Mouse (Mus musculus) lung, embryonic 14.5 days (tissue): ENCODE data around the gene Tmem145. TPM values are rescaled to one million over a fixed set of nuclear protein-coding genes. Genes with fewer than 3 reads are reported as not detected.

Experiments used
- ATAC-seq: fragments of 200-750 bp; cut with Nextera tagmentation; 2 replicates; pipeline ENCODE4 v1.8.0; 2017; ENCODE audit warnings: mild to moderate bottlenecking, moderate TSS enrichment, moderate library complexity; ENCODE audit not compliant: insufficient read depth
- DNase-seq: peaks from one replicate; pipeline ENCODE4 v3.0.0-alpha.2; 2015
- H3K27ac ChIP-seq: fragments of 300-500 bp; sonication (generic); 2 replicates; pipeline ENCODE4 v1.5.1; 2014; ENCODE audit warnings: low read depth, mild to moderate bottlenecking, moderate library complexity
- H3K27me3 ChIP-seq: fragments of 300-500 bp; sonication (generic); 2 replicates; pipeline ENCODE4 v1.6.1; 2014; ENCODE audit warnings: low read length, control low read depth; ENCODE audit not compliant: insufficient read depth
- H3K36me3 ChIP-seq: fragments of 300-500 bp; sonication (generic); 2 replicates; pipeline ENCODE4 v1.6.1; 2014; ENCODE audit warnings: control low read depth; ENCODE audit not compliant: insufficient read depth
- H3K4me1 ChIP-seq: fragments of 300-500 bp; sonication (generic); 2 replicates; pipeline ENCODE4 v1.6.1; 2014; ENCODE audit warnings: antibody characterized with exemption, control low read depth; ENCODE audit not compliant: insufficient read depth
- H3K4me2 ChIP-seq: fragments of 300-500 bp; sonication (generic); 2 replicates; pipeline ENCODE4 v1.6.1; 2014; ENCODE audit warnings: mild to moderate bottlenecking
- H3K4me3 ChIP-seq: fragments of 300-500 bp; sonication (generic); 2 replicates; pipeline ENCODE4 v1.5.1; 2014; ENCODE audit warnings: low read depth, low read length
- H3K9ac ChIP-seq: fragments of 300-500 bp; sonication (generic); 2 replicates; pipeline ENCODE4 v1.6.1; 2014
- H3K9me3 ChIP-seq: fragments of 300-500 bp; sonication (generic); 2 replicates; pipeline ENCODE4 v1.6.1; 2016; ENCODE audit warnings: low read depth, low read length, control low read depth
- CTCF ChIP-seq: IDR thresholded peaks from 2 replicates; pipeline ENCODE4 v1.5.1; 2016; ENCODE audit warnings: antibody characterized with exemption, low read depth
- WGBS: fragments of 180-500 bp; shearing (Covaris S2); extraction: QIAGEN DNeasy Blood & Tissue Kit; methylation state at CpG from one replicate; pipeline ENCODE4 v1.1.7; 2014; 5-methylcytosine and 5-hydroxymethylcytosine counted together
- polyA plus RNA-seq: library from polyadenylated mRNA; unstranded; fragments of >200 nt; fragmentation: Nextera tagmentation; extraction: Ambion mirVana; gene quantifications from 2 replicates; pipeline ENCODE4 v1.2.1, GENCODE M21; 2014

Tmem145 gene
- polyA plus RNA-seq, 1 experiment from 2014 or later: 0.25 TPM

DNA sequence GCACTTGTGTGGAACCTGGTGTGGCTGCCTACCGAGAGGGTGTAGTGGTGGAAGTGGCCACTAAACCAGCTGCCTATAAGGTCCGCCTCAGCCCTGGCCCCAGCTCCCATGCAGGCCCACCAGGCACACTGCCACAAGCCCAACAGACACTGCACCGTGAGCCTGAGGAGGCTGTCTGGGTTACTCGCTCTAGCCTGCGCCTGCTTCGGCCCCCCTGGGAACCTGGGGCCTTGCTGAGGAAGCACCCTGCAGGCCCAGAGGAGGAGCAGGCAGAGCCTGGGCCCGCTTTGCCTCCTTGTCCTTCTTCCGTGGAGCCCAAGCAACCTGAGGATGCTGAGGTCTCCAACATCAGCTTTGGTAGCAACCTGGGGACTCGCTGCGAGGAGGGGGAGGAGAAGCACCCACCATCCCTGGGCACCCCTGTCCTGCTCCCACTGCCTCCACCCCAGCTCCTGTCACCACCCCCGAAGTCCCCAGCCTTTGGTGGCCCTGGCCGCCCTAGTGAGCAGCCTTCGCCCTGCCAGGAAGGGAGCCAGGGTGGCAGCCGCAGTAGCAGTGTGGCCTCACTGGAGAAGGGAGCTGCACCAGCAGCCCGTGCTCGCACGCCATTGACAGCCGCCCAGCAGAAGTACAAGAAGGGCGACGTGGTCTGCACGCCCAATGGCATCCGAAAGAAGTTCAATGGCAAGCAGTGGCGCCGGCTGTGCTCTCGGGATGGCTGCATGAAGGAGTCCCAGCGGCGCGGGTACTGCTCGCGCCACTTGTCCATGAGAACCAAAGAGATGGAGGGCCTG lies 34.1 kb upstream of the Tmem145 start:
- Histone ChIP-seq H3K4me2 (no peak overlapping the region), H3K9ac (no peak overlapping the region), H3K27ac (no peak overlapping the region), H3K27me3 (no peaks in the 10 kb centered on the region), H3K9me3 (no peaks in the 10 kb centered on the region), H3K36me3 (peaks cover 27% of the 10 kb centered on the region; the same call in 1 of the 2 replicates), H3K4me1 (peaks cover 9% of the 10 kb centered on the region; the same call in 1 of the 2 replicates), H3K4me3 (no peak overlapping the region)
- no peak for ATAC-seq
- WGBS: 83% methylated on average over 30 of the region's 30 CpGs
- no peak for DNase-seq
- TF ChIP-seq CTCF: no peak

DNA sequence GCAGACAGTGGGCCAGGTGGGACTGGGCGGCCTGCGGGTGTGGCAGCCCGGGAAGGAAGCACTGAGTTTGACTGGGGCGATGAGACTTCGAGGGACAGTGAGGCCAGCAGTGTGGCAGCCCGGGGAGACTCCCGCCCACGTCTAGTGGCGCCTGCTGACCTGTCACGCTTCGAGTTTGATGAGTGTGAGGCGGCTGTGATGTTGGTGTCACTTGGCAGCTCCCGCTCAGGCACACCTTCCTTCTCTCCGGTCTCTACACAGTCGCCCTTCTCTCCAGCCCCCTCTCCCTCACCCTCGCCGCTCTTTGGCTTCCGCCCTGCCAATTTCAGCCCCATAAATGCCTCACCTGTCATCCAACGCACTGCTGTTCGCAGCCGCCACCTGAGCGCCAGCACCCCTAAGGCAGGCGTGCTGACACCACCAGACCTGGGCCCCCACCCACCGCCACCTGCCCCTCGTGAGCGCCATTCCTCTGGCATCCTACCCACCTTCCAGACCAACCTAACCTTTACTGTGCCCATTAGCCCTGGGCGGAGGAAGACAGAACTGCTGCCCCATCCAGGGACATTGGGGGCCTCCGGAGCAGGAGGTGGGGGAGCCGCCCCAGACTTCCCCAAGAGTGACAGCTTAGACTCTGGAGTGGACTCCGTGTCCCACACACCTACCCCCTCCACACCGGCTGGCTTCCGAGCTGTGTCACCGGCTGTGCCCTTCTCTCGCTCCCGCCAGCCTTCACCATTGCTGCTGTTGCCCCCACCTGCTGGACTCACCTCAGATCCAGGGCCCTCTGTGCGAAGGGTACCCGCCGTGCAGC lies 33.3 kb upstream of the Tmem145 start:
- WGBS: 80% methylated on average over 38 of the region's 38 CpGs

DNA sequence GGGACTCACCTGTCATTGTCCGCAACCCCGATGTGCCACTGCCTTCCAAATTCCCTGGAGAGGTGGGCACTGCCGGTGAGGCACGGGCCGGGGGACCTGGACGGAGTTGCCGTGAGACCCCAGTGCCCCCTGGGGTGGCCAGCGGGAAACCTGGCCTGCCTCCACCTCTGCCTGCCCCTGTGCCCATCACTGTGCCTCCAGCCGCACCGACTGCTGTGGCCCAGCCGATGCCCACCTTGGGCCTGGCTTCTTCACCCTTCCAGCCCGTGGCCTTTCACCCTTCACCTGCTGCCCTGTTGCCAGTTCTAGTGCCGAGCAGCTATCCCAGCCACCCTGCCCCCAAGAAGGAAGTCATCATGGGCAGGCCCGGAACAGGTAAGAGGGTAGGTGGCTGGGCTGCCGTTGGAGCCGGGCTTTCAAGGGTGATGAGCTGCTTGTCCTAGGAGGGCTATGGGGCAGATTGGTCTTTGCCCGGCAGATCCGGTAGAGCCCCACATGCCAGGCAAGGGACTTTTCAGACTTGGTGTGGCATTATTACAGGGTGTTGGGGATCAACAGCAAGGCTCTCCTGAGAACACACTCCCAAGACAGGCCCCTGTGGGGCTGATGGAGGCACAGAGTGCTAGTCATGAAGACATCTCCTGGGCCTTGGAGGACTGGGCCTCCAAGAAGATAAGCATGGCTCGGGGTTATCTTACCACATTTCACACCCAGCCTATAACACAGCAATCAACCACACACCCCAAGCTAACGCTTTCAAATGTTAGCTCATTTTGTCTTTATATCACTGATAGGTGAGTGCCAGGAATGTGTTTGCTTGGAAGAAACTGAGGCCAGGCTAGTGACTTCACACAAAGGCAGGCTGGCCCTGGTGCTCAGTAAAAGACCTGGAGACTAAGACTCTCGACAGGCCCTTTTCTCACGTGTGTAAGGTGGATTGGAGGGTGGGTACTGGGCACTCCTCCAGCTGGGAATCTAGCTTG lies 32.4 kb upstream of the Tmem145 start:
- WGBS: 82% methylated on average over 22 of the region's 22 CpGs
- Histone ChIP-seq H3K4me3 (no peak overlapping the region), H3K9ac (no peak overlapping the region), H3K27ac (peak overlapping the region; percentile 46; the same call in 1 of the 2 replicates), H3K4me1 (peaks cover 7% of the 10 kb centered on the region; the same call in 1 of the 2 replicates), H3K27me3 (no peaks in the 10 kb centered on the region), H3K4me2 (no peak overlapping the region), H3K9me3 (no peaks in the 10 kb centered on the region), H3K36me3 (peaks cover 27% of the 10 kb centered on the region; the same call in 1 of the 2 replicates)
- ATAC-seq (no peak), DNase-seq (no peak)
- TF ChIP-seq CTCF: no peak

More for the DNA sequence above, 33.3 kb upstream of the Tmem145 start:
- H3K9me3 ChIP-seq: no peaks in the 10 kb centered on the region
- no peak overlapping the region for H3K27ac ChIP-seq
- no peak overlapping the region for H3K4me2 ChIP-seq
- H3K9ac ChIP-seq: no peak overlapping the region
- no peak overlapping the region for H3K4me3 ChIP-seq
- no peaks in the 10 kb centered on the region for H3K27me3 ChIP-seq
- DNase-seq (no peak), ATAC-seq (no peak)
- H3K36me3 ChIP-seq: peaks cover 27% of the 10 kb centered on the region; the same call in 1 of the 2 replicates
- H3K4me1 ChIP-seq: peaks cover 7% of the 10 kb centered on the region; the same call in 1 of the 2 replicates
- TF ChIP-seq CTCF: no peak

DNA sequence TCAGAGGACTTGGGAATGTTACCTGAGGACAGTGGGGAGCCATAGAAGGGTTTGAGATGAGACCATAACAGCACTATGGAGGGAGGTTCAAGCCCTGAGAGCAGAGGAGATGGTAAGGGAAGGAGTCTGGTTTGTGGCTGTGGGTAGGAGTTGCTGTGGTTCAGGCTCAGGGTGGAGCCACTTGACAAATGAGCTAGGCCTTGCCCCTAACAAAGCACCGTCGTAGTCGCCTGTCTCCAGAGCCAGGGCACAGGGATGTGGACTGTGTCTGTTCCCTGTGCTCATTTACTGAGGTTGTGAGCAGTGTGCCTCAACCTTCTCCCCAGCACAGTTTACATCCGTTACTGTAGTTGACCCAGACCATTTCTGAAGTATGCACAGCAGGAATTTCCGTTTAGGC lies 31.3 kb upstream of the Tmem145 start:
- WGBS: 27% methylated on average over 5 of the region's 5 CpGs
- TF ChIP-seq CTCF: no peak
- Histone ChIP-seq H3K4me1 (peaks cover 3% of the 10 kb centered on the region; the same call in 1 of the 2 replicates), H3K9ac (peak overlapping the region; percentile 9), H3K36me3 (peaks cover 27% of the 10 kb centered on the region; the same call in 1 of the 2 replicates), H3K9me3 (no peaks in the 10 kb centered on the region), H3K27me3 (no peaks in the 10 kb centered on the region), H3K4me3 (no peak overlapping the region), H3K4me2 (no peak overlapping the region), H3K27ac (no peak overlapping the region)
- no peak for ATAC-seq
- no peak for DNase-seq

DNA sequence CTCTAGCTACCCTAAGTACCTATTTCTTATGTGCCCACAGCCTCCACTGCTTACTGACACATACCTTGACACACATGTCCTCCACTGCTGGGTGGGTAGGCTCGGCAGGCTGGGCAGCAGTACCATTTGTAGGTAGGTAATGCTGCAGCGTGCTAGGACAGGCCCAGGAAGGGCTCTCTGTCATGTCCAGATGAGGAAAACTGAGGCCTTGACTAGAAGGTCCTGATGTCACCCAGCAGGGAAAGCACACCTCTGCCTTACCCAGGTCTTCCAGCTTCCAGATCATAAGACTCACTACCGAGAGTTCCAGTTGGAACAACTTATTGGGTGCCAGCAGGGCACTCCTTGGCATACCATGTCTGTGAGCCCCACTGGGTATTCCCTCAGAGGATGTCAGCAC lies 30.9 kb upstream of the Tmem145 start:
- no peak overlapping the region for H3K27ac ChIP-seq
- no peak overlapping the region for H3K4me2 ChIP-seq
- H3K9ac ChIP-seq: peak overlapping the region; percentile 9
- peaks cover 5% of the 10 kb centered on the region for H3K4me1 ChIP-seq
- ATAC-seq (no peak), DNase-seq (no peak)
- no peaks in the 10 kb centered on the region for H3K9me3 ChIP-seq
- TF ChIP-seq CTCF: no peak
- WGBS: 84% methylated on average over 3 of the region's 3 CpGs
- no peak overlapping the region for H3K4me3 ChIP-seq
- no peaks in the 10 kb centered on the region for H3K27me3 ChIP-seq
- peaks cover 27% of the 10 kb centered on the region; the same call in 1 of the 2 replicates for H3K36me3 ChIP-seq

DNA sequence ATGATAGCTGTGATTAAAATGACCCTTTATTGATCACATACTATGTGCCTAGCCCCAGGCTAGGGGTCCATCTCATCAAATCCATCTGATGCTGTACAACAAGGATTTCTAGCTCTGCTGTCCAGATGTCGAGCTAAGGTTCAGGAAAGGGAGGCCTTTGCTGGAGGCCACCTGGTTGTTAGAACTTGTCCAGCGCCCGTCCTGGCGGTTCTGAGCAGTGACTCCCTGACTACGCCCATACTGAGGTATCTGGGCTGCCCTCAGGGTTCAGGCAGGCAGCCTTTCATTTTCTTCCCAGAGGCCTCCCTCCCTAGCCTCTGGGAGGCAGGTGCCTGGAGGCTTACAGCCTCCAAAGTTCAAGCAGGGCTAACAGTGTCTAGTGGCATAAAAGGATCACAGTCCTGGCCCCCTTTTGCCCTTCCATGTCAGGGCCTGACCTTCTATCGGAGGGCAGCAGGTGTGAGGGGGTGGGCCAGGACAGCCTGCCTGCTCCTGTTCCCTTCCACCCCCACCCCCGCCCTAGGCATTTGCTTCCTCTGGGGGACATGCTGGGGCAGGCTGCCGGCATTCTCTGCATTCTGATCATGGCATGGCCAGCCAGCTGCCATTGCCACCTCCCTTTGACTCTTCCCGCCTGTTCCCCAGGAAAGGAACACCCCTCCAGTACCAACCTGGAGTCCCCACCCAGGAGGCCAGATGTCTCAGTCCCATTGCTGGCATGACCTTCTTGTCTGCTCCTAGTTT lies 30.2 kb upstream of the Tmem145 start:
- H3K9ac ChIP-seq: no peak overlapping the region
- H3K27ac ChIP-seq: 0 out of 2 replicates have a peak overlapping the region, but pooled peaks have one; percentile 18

More for the DNA sequence above, 30.2 kb upstream of the Tmem145 start:
- no peaks in the 10 kb centered on the region for H3K27me3 ChIP-seq
- ATAC-seq (no peak), DNase-seq (no peak)
- WGBS: 56% methylated on average over 9 of the region's 9 CpGs
- no peak overlapping the region for H3K4me3 ChIP-seq
- 0 out of 2 replicates have a peak overlapping the region, but pooled peaks have one; percentile 16 for H3K4me2 ChIP-seq
- H3K36me3 ChIP-seq: peaks cover 27% of the 10 kb centered on the region; the same call in 1 of the 2 replicates
- peaks cover 12% of the 10 kb centered on the region for H3K4me1 ChIP-seq
- no peak for TF ChIP-seq CTCF
- no peaks in the 10 kb centered on the region for H3K9me3 ChIP-seq
